Mouse (Mus musculus) spleen, adult 2 months (tissue): ENCODE measurements around the gene Olfr62. TPM values are rescaled to one million over a fixed set of nuclear protein-coding genes. Genes with fewer than 3 reads are reported as not detected.

Source experiments
- DNase-seq, 2 experiments: peaks; one replicate each; pipeline versions ENCODE4 v3.0.0 to v3.0.0-alpha.2; 2012 to 2021; ENCODE audit warnings: low spot score in 2 of 2, low read depth in 1 of 2
- H3K27ac ChIP-seq: fragments of 200-500 bp; 2 replicates; pipeline ENCODE4 v1.5.1; 2012; ENCODE audit warnings: low read length, inconsistent platforms; ENCODE audit not compliant: insufficient read depth
- H3K27me3 ChIP-seq: fragments of 200-500 bp; 2 replicates; pipeline ENCODE4 v1.6.1; 2012; ENCODE audit warnings: mild to moderate bottlenecking, moderate library complexity, low read length, inconsistent platforms; ENCODE audit not compliant: control insufficient read depth, insufficient read depth
- H3K36me3 ChIP-seq: fragments of 200-500 bp; 2 replicates; pipeline ENCODE4 v1.6.1; 2012; ENCODE audit warnings: mild to moderate bottlenecking, low read length, inconsistent platforms; ENCODE audit not compliant: control insufficient read depth, insufficient read depth
- H3K4me1 ChIP-seq: fragments of 200-500 bp; 2 replicates; pipeline ENCODE4 v1.6.1; 2011; ENCODE audit warnings: inconsistent platforms; ENCODE audit not compliant: control insufficient read depth, insufficient read depth, insufficient read length
- H3K4me3 ChIP-seq: fragments of 200-500 bp; 2 replicates; pipeline ENCODE4 v1.5.1; 2011; ENCODE audit warnings: mild to moderate bottlenecking, inconsistent platforms; ENCODE audit not compliant: insufficient read depth, insufficient read length; ENCODE audit errors: extremely low read depth
- CTCF ChIP-seq: fragments of 200-500 bp; IDR thresholded peaks from 2 replicates; pipeline ENCODE4 v1.5.1; 2011; ENCODE audit warnings: mild to moderate bottlenecking, inconsistent platforms; ENCODE audit not compliant: insufficient read depth, insufficient read length, insufficient replicate concordance; ENCODE audit errors: extremely low read depth
- POLR2A ChIP-seq: fragments of 200-500 bp; IDR thresholded peaks from 2 replicates; pipeline ENCODE4 v1.6.1; 2011; ENCODE audit warnings: low read depth, low read length, inconsistent platforms
- WGBS: fragments of 180-500 bp; shearing (Covaris S2); methylation state at CpG from one replicate; pipeline ENCODE4 v1.1.7; 2018; 5-methylcytosine and 5-hydroxymethylcytosine counted together
- polyA plus RNA-seq: library from polyadenylated mRNA; depleted of rRNA; stranded (reverse); fragments of >200 nt; gene quantifications from 2 replicates; pipeline ENCODE4 v1.2.3, GENCODE M21; 2012

Gene Olfr62
- polyA plus RNA-seq, 1 experiment, result not detected

GRCm38 (mm10) chr4:118630261-118630660, 28.5 kb upstream of the Olfr62 start:
- Histone ChIP-seq H3K36me3 (peaks cover 21% of the 10 kb centered on the region), H3K27me3 (no peaks in the 10 kb centered on the region), H3K27ac (no peak overlapping the region), H3K4me1 (no peaks in the 10 kb centered on the region), H3K4me3 (no peak overlapping the region)
- TF ChIP-seq CTCF, result no peak
- TF ChIP-seq POLR2A, result no peak
- no peak for DNase-seq
- WGBS, result 91% methylated on average over 5 of the region's 5 CpGs

- TF ChIP-seq CTCF (no peak), POLR2A (no peak)
- Histone ChIP-seq H3K27ac (no peak overlapping the region), H3K4me1 (no peaks in the 10 kb centered on the region), H3K36me3 (no peaks in the 10 kb centered on the region), H3K27me3 (no peaks in the 10 kb centered on the region), H3K4me3 (no peak overlapping the region)
- no peak for DNase-seq
- WGBS, result 47% methylated on average over 20 of the region's 20 CpGs
Measured at GRCm38 (mm10) chr4:118642346-118643190, 16.2 kb upstream of the Olfr62 start.

GRCm38 (mm10) chr4:118645234-118645633, 13.5 kb upstream of the Olfr62 start:
- DNase-seq, result peak in 1 of 2 experiments; percentile 52
- Histone ChIP-seq H3K4me1 (no peaks in the 10 kb centered on the region), H3K27me3 (no peaks in the 10 kb centered on the region), H3K36me3 (no peaks in the 10 kb centered on the region), H3K27ac (no peak overlapping the region), H3K4me3 (no peak overlapping the region)
- TF ChIP-seq POLR2A (no peak), CTCF (peak; percentile 51; the same call in 1 of the 2 replicates)
- WGBS, result 3% methylated on average over 2 of the region's 2 CpGs

GRCm38 (mm10) chr4:118687086-118687485, 28.3 kb downstream of the Olfr62 start:
- TF ChIP-seq CTCF (no peak), POLR2A (no peak)
- no peaks in the 10 kb centered on the region for H3K36me3 ChIP-seq
- H3K27me3 ChIP-seq, result no peaks in the 10 kb centered on the region
- H3K4me1 ChIP-seq, result no peaks in the 10 kb centered on the region
- no peak overlapping the region for H3K27ac ChIP-seq
- WGBS, result 46% methylated on average over 2 of the region's 2 CpGs
- DNase-seq, result no peak
- H3K4me3 ChIP-seq, result no peak overlapping the region

- no peak for DNase-seq
- TF ChIP-seq CTCF (no peak), POLR2A (no peak)
- Histone ChIP-seq H3K36me3 (no peaks in the 10 kb centered on the region), H3K4me3 (no peak within 1 kb of the TSS), H3K4me1 (no peaks in the 10 kb centered on the region), H3K27ac (no peak within 1 kb of the TSS), H3K27me3 (no peaks in the 10 kb centered on the region)
- 7% methylated on average over 12 of the region's 12 CpGs for WGBS
Measured at GRCm38 (mm10) chr4:118692412-118692973, 33.7 kb downstream of the Olfr62 start, which contains the start of gene Olfr1342. TSS of gene Olfr1342 (minus strand) at chr4:118692756.

- no peak overlapping the region for H3K4me3 ChIP-seq
- DNase-seq, result no peak
- no peaks in the 10 kb centered on the region for H3K36me3 ChIP-seq
- no peak for TF ChIP-seq CTCF
- TF ChIP-seq POLR2A, result no peak
- no peaks in the 10 kb centered on the region for H3K4me1 ChIP-seq
- H3K27ac ChIP-seq, result no peak overlapping the region
- WGBS, result 77% methylated on average over 2 of the region's 2 CpGs
- H3K27me3 ChIP-seq, result no peaks in the 10 kb centered on the region
Measured at GRCm38 (mm10) chr4:118693812-118694211, 35.1 kb downstream of the Olfr62 start.

- H3K4me3 ChIP-seq, result no peak within 1 kb of the TSS
Measured at GRCm38 (mm10) chr4:118703223-118703622, 44.5 kb downstream of the Olfr62 start, which contains the start of gene Olfr1341. TSS of gene Olfr1341 (plus strand) at chr4:118703523.

More at GRCm38 (mm10) chr4:118703223-118703622, 44.5 kb downstream of the Olfr62 start, which contains the start of gene Olfr1341:
- Histone ChIP-seq H3K36me3 (no peaks in the 10 kb centered on the region), H3K4me1 (no peaks in the 10 kb centered on the region), H3K27ac (no peak within 1 kb of the TSS), H3K27me3 (no peaks in the 10 kb centered on the region)
- no peak for DNase-seq
- TF ChIP-seq CTCF (no peak), POLR2A (no peak)
- 79% methylated on average over 3 of the region's 3 CpGs for WGBS
